Mouse (Mus musculus): ENCODE measurements at regions not wholly inside any gene's neighbourhood (a gene's known extent, or its start where the extent isn't known, plus 50 kb on each side); places are given as distances from the start of the nearest gene placed in this dataset.

DNA sequence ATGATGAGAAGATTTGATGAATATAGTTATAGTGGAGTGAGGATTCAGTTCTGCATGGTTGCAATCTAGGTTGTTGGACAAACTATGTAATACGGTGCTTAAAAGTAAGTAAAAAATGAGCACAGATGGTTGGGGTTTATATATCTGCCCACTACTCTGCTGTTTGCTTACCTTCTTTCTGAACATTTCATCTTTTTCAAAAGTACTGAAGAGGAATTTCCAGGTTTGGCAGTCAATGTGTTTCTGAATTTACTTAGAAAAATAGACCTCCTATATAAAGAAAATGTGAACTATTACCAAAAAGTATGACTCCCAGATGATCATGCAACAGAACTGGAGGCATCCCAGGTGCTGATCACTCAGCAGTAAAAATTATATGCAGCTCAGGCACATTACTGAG, 878.3 kb downstream of the Plod2 start:
- no peak for TF ChIP-seq POLR2A (IDR thresholded peaks at IDR 0.05; ENCODE audit: borderline replicate concordance, extremely low read depth, insufficient read depth, insufficient read length, poor library complexity, severe bottlenecking)
- no peak for TF ChIP-seq CTCF (IDR thresholded peaks at IDR 0.05; ENCODE audit: borderline replicate concordance, extremely low read depth, insufficient read depth, insufficient read length)

Data from brain, embryonic 14.5 days (tissue).